Mouse (Mus musculus) midbrain, embryonic 11.5 days (tissue): ENCODE results near the gene Rpl29. TPM values are rescaled to one million over a fixed set of nuclear protein-coding genes. Genes with fewer than 3 reads are reported as not detected.
A peak's percentile ranks its signal among the peaks of the same experiment; 100 is the strongest.

Source experiments
- ATAC-seq: fragments of 200-750 bp; cut with Nextera tagmentation; 2 replicates; pipeline ENCODE4 v1.8.0; 2017; ENCODE audit warnings: moderate TSS enrichment, moderate library complexity; ENCODE audit not compliant: low FRiP score
- DNase-seq: peaks from one replicate; pipeline ENCODE4 v3.0.0; 2015; ENCODE audit warnings: low spot score; ENCODE audit errors: missing footprints
- H3K27ac ChIP-seq: fragments of 300-500 bp; sonication (generic); 2 replicates; pipeline ENCODE4 v1.5.1; 2014; ENCODE audit warnings: low read depth, low read length
- H3K27me3 ChIP-seq: fragments of 300-500 bp; sonication (generic); 2 replicates; pipeline ENCODE4 v1.6.1; 2014; ENCODE audit warnings: mild to moderate bottlenecking, low read length, moderate library complexity, mixed read lengths; ENCODE audit not compliant: control insufficient read depth, insufficient read depth
- H3K36me3 ChIP-seq: fragments of 300-500 bp; sonication (generic); 2 replicates; pipeline ENCODE4 v1.6.1; 2014; ENCODE audit warnings: mild to moderate bottlenecking, low read length, moderate library complexity, mixed read lengths; ENCODE audit not compliant: control insufficient read depth, insufficient read depth
- H3K4me1 ChIP-seq: fragments of 300-500 bp; sonication (generic); 2 replicates; pipeline ENCODE4 v1.6.1; 2014; ENCODE audit warnings: low read length; ENCODE audit not compliant: control insufficient read depth, insufficient read depth
- H3K4me2 ChIP-seq: fragments of 300-500 bp; sonication (generic); 2 replicates; pipeline ENCODE4 v1.6.1; 2014; ENCODE audit warnings: mild to moderate bottlenecking, moderate library complexity
- H3K4me3 ChIP-seq: fragments of 300-500 bp; sonication (generic); 2 replicates; pipeline ENCODE4 v1.5.1; 2014; ENCODE audit warnings: low read depth, low read length
- H3K9ac ChIP-seq: fragments of 300-500 bp; sonication (generic); 2 replicates; pipeline ENCODE4 v1.6.1; 2014; ENCODE audit warnings: low read length
- H3K9me3 ChIP-seq: fragments of 300-500 bp; sonication (generic); 2 replicates; pipeline ENCODE4 v1.6.1; 2016; ENCODE audit warnings: low read length; ENCODE audit not compliant: control insufficient read depth
- WGBS: fragments of 180-500 bp; shearing (Covaris S2); extraction: QIAGEN DNeasy Blood & Tissue Kit; methylation state at CpG from one replicate; pipeline ENCODE4 v1.1.7; 2014; 5-methylcytosine and 5-hydroxymethylcytosine counted together
- polyA plus RNA-seq: library from polyadenylated mRNA; unstranded; fragments of >200 nt; fragmentation: Nextera tagmentation; extraction: Ambion mirVana; gene quantifications from 2 replicates; pipeline ENCODE4 v1.2.1, GENCODE M21; 2014

Gene Rpl29
- polyA plus RNA-seq, 1 experiment from 2014 or later = 874 TPM

DNA sequence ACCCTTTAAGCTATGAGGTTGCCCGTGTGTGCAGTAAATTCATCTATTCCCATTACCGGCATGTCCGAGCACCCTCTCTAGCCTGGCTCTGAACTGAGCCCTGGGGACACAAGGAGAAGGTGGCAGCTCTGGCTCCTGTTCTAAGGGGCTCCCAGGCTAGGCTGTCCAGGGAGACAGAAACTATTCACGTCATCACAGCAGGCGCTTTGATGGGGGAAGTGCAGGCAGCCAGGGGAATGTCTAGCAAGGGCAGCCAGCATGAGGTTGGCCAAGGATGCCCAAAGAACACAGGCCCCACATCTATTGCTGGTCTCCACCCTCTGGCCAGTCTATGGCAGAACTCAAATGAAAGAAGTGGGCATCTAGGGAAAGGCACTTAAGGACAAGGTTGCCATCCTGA is 28.7 kb downstream of the Rpl29 start:
- Histone ChIP-seq H3K9ac (peak overlapping the region; percentile 49), H3K9me3 (no peaks in the 10 kb centered on the region), H3K36me3 (peaks cover 17% of the 10 kb centered on the region), H3K4me1 (peaks cover 55% of the 10 kb centered on the region), H3K4me2 (peak overlapping the region; percentile 78), H3K27ac (peak overlapping the region; percentile 97; the same call in 1 of the 2 replicates), H3K4me3 (no peak overlapping the region), H3K27me3 (no peaks in the 10 kb centered on the region; the same call in 1 of the 2 replicates)
- ATAC-seq = no peak
- no peak for DNase-seq
- WGBS = 63% methylated on average over 5 of the region's 5 CpGs

DNA sequence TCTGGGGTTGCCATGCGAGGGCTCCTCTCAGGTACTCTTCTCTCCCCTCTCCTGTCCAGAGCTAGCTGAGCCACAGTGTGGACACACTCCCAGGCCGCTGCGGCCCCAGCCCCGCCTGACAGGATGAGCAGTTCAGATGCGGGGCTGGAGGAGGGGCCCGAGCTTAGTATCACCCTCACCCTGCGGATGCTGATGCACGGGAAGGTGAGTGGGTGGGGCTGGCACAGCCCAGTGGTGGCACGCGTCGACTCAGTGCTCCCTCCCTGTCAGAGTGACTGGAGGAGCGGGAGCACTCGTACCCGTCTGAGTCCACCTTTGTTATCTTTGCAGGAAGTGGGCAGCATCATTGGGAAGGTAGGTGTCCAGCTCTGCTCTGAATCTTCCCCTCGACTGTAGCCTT is 30.7 kb downstream of the Rpl29 start:
- H3K27ac ChIP-seq = no peak overlapping the region

DNA sequence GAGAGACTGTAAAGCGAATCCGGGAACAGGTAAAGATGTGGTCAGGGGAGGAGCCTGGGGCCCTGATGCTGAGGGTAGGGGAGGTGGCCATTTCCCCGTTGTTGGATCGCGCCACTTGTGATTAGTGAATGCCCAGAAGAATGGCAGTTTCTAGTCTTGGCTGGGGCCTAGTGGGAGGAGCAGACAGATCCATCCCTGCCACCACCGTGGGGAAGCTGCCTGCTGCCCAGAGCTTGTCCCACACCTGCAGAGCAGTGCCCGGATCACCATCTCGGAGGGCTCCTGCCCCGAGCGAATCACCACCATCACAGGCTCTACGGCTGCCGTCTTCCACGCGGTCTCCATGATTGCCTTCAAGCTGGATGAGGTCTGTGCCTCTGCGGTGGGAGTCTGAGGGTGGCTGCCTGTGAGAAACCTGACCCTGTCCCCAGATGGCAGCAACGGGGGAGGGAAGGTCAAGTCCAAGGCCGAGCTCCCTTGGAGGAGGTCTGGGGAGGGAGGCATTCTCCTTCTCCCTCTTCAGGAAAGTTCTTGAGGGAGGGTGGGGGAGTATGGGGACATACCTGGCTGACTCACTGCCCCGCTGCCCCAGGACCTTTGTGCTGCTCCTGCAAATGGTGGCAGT is 31.3 kb downstream of the Rpl29 start:
- Histone ChIP-seq H3K4me3 (no peak overlapping the region), H3K9me3 (no peaks in the 10 kb centered on the region), H3K27ac (no peak overlapping the region), H3K4me1 (peaks cover 53% of the 10 kb centered on the region), H3K9ac (no peak overlapping the region), H3K27me3 (peaks cover 7% of the 10 kb centered on the region; the same call in 1 of the 2 replicates), H3K36me3 (peaks cover 23% of the 10 kb centered on the region), H3K4me2 (no peak overlapping the region)
- 80% methylated on average over 18 of the region's 18 CpGs for WGBS
- ATAC-seq (no peak), DNase-seq (peak; percentile 79)

More for the DNA sequence above, 30.7 kb downstream of the Rpl29 start:
- Histone ChIP-seq H3K9ac (no peak overlapping the region), H3K36me3 (peaks cover 23% of the 10 kb centered on the region), H3K4me3 (no peak overlapping the region), H3K9me3 (no peaks in the 10 kb centered on the region), H3K27me3 (peaks cover 6% of the 10 kb centered on the region; the same call in 1 of the 2 replicates), H3K4me2 (no peak overlapping the region), H3K4me1 (peaks cover 54% of the 10 kb centered on the region)
- WGBS = 85% methylated on average over 15 of the region's 15 CpGs
- no peak for DNase-seq
- ATAC-seq = no peak

DNA sequence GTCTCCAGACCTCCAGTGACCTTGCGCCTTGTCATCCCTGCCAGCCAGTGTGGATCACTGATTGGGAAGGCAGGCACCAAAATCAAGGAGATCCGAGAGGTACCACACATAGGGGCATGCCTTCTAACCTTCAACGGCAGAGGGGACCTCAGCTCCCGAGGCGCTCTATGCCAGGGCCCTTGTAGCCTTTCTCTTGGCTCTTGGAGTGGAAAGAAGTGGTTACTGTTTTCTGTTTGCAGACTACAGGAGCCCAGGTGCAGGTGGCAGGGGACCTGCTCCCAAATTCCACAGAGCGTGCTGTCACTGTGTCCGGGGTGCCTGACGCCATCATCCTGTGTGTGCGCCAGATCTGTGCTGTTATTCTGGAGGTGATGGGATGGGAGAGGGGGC is 31.8 kb downstream of the Rpl29 start:
- Histone ChIP-seq H3K4me1 (peaks cover 48% of the 10 kb centered on the region), H3K27me3 (peaks cover 7% of the 10 kb centered on the region), H3K4me3 (no peak overlapping the region), H3K9ac (no peak overlapping the region), H3K9me3 (no peaks in the 10 kb centered on the region), H3K27ac (no peak overlapping the region), H3K36me3 (peaks cover 23% of the 10 kb centered on the region), H3K4me2 (no peak overlapping the region)
- ATAC-seq (no peak), DNase-seq (peak; percentile 44)
- 96% methylated on average over 9 of the region's 9 CpGs for WGBS

DNA sequence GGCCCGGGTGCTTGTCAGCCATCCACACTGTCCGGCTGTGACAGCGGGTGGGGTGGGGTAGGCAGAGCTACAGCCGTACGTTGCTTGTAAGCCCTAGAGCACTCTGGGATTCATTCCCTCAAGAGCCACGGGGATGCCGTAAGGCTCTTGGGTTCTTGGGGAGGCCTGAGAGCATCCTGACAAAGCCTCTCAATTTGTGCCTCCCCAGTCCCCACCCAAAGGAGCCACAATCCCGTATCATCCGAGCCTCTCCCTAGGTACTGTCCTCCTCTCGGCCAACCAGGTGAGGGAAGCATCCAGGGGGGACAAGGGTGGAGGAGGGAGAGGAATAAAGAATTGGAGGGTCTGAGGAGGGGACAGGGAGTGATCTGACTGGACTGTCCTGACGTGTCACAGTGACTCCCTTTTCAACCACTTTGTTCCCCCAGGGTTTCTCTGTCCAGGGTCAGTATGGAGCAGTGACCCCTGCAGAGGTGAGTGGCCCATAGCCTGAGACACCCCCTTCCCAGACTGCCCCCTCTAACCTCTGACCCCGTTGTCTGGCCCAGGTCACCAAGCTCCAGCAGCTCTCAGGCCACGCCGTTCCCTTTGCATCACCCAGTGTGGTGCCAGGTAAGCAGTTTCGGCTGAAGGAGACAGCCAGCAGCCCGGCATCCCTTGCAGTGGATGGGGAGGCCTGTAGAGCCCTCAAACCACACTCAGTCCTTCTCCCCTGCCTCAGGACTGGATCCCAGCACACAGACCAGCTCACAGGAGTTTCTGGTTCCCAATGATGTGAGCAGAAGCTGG is 32.6 kb downstream of the Rpl29 start:
- peaks cover 23% of the 10 kb centered on the region for H3K36me3 ChIP-seq
- H3K27ac ChIP-seq = no peak overlapping the region
- no peak overlapping the region for H3K4me2 ChIP-seq
- 82% methylated on average over 16 of the region's 16 CpGs for WGBS
- DNase-seq = peak; percentile 62
- H3K4me3 ChIP-seq = no peak overlapping the region
- ATAC-seq = no peak
- no peaks in the 10 kb centered on the region for H3K9me3 ChIP-seq
- peaks cover 7% of the 10 kb centered on the region for H3K27me3 ChIP-seq
- peaks cover 40% of the 10 kb centered on the region for H3K4me1 ChIP-seq
- no peak overlapping the region for H3K9ac ChIP-seq

DNA sequence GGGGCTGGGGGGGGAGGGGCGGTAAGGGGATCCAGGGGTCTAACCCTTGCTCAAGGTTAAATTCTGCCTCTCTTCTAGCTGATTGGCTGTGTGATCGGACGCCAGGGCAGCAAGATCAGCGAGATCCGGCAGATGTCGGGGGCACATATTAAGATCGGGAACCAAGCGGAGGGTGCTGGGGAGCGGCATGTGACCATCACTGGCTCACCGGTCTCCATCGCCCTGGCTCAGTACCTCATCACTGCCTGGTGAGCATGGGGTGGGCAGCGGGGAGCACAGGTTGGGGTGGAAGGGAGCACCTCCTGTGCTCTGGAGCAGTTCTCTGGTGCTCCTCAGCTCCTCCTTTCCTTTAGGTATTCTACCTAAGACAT is 33.2 kb downstream of the Rpl29 start:
- ATAC-seq (no peak), DNase-seq (peak; percentile 83)
- peaks cover 23% of the 10 kb centered on the region for H3K36me3 ChIP-seq
- WGBS = 89% methylated on average over 12 of the region's 12 CpGs
- H3K4me3 ChIP-seq = no peak overlapping the region
- H3K9me3 ChIP-seq = no peaks in the 10 kb centered on the region
- peaks cover 34% of the 10 kb centered on the region for H3K4me1 ChIP-seq
- no peak overlapping the region for H3K27ac ChIP-seq
- no peak overlapping the region for H3K9ac ChIP-seq
- no peak overlapping the region for H3K4me2 ChIP-seq
- peaks cover 7% of the 10 kb centered on the region for H3K27me3 ChIP-seq

DNA sequence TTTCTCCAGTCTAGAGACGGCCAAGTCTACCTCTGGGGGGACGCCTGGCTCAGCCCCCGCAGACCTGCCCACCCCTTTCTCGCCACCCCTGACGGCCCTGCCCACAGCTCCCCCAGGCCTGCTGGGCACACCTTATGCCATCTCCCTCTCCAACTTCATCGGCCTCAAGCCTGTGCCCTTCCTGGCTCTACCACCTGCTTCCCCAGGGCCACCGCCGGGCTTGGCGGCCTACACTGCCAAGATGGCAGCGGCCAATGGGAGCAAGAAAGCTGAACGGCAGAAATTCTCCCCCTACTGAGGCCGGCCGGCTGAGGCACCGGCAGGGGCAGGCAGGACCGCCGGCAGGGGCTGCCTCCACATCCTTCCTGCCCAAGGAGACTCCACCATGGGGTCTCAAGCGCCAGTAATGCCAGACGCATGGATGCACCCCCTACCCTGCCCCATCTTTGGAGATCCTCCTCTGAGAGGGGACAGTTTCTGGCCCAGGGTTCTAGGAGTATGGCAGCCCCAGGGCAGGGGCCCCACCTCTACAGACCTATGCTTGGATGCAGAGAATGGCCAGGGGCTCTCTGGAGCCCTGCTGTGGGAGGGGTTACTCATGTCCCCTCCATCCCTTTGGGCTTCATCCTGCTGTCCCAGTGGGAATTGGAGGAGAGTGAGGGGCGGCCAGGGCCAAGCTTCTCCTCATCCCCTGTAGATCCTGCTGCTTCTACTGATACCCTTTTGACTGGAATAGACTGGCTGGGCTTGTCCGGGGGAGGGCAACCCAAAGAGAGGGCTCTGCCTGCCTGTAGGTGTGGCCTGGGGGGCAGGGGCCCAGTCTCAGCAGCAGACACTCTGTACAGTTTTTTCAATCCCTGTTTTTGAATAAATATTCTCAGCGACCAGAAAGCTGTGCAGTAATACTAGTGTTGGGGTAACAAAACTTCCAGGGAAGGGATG is 34.1 kb downstream of the Rpl29 start:
- 86% methylated on average over 21 of the region's 21 CpGs for WGBS
- H3K4me1 ChIP-seq = peaks cover 25% of the 10 kb centered on the region

DNA sequence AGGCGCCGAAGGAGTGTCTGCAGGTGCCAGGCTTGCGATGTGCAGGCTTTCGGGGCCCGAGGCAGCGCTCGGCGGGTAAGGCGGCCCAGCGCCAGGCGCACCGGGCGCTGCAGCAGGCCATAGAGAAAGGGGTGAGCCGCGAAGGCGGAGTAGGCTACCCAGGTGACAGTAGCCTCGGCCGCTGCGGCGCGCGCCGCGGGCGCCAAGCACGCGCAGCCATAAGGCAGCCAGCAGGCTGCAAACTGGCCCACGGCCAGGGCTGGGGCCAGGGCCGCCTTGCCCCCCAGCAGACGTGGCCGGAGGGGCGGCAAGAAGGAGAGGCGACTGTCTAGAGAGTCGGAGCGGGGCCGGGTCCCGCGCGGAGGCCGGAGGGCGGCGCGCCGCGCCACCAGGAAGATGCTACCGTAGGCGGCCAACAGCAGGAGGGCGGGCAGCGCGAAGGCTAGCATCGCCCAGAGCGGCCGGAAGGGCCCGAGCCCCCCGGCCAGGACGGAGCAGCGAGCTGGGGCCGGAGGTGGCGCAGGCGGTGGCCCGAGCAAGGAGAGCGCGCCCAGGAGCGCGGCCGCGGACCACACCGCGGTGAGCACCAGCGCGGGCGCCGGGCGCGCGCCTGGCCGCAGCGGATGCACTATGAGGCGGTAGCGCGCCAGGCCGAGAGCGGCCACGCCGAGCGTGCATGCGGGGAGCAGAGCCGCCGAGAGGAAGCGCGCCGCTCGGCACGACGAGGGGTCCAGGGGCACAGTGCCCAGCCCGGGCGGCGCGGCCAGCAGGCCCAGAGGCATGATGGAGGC is 35.7 kb downstream of the Rpl29 start:
- ATAC-seq = peak; percentile 86
- no peaks in the 10 kb centered on the region for H3K9me3 ChIP-seq
- peaks cover 13% of the 10 kb centered on the region for H3K4me1 ChIP-seq
- H3K27me3 ChIP-seq = peaks cover 7% of the 10 kb centered on the region
- H3K36me3 ChIP-seq = peaks cover 21% of the 10 kb centered on the region
- H3K4me2 ChIP-seq = peak overlapping the region; percentile 79
- 1% methylated on average over 98 of the region's 99 CpGs for WGBS
- H3K4me3 ChIP-seq = peak overlapping the region; percentile 38
- H3K27ac ChIP-seq = peak overlapping the region; percentile 59
- peak overlapping the region; percentile 70 for H3K9ac ChIP-seq
- peak; percentile 96 for DNase-seq

More for the DNA sequence above, 34.1 kb downstream of the Rpl29 start:
- H3K4me2 ChIP-seq = no peak overlapping the region
- no peak overlapping the region for H3K4me3 ChIP-seq
- no peaks in the 10 kb centered on the region for H3K9me3 ChIP-seq
- H3K27me3 ChIP-seq = peaks cover 7% of the 10 kb centered on the region
- peaks cover 23% of the 10 kb centered on the region for H3K36me3 ChIP-seq
- H3K27ac ChIP-seq = no peak overlapping the region
- peak; percentile 86 for DNase-seq
- no peak overlapping the region for H3K9ac ChIP-seq
- no peak for ATAC-seq
